Mouse (Mus musculus) midbrain, embryonic 10.5 days (tissue): ENCODE measurements around the gene Rgma. TPM values are rescaled to one million over a fixed set of nuclear protein-coding genes. Genes with fewer than 3 reads are reported as not detected.

ENCODE experiments used
- DNase-seq: peaks from one replicate; pipeline ENCODE4 v3.0.0-alpha.2; 2017; ENCODE audit warnings: low spot score
- H3K27ac ChIP-seq: fragments of 300-500 bp; sonication (generic); replicated peaks from 2 replicates; pipeline ENCODE4 v1.5.1; 2016; ENCODE audit warnings: mild to moderate bottlenecking
- H3K27me3 ChIP-seq: fragments of 300-500 bp; sonication (generic); 2 replicates; pipeline ENCODE4 v1.6.1; 2016; ENCODE audit warnings: low read depth, mild to moderate bottlenecking; ENCODE audit not compliant: poor library complexity, severe bottlenecking
- H3K36me3 ChIP-seq: fragments of 300-500 bp; sonication (generic); 2 replicates; pipeline ENCODE4 v1.6.1; 2016; ENCODE audit warnings: mild to moderate bottlenecking, moderate library complexity
- H3K4me1 ChIP-seq: fragments of 300-500 bp; sonication (generic); 2 replicates; pipeline ENCODE4 v1.6.1; 2016
- H3K4me3 ChIP-seq: fragments of 300-500 bp; sonication (generic); 2 replicates; pipeline ENCODE4 v1.5.1; 2016; ENCODE audit warnings: mild to moderate bottlenecking, moderate library complexity
- H3K9me3 ChIP-seq: fragments of 300-500 bp; sonication (generic); replicated peaks from 2 replicates; pipeline ENCODE4 v1.6.1; 2016; ENCODE audit warnings: mild to moderate bottlenecking
- WGBS: fragments of 180-500 bp; shearing (Covaris S2); methylation state at CpG from one replicate; pipeline ENCODE4 v1.1.7; 2016; 5-methylcytosine and 5-hydroxymethylcytosine counted together
- polyA plus RNA-seq: library from polyadenylated mRNA; unstranded; fragments of >200 nt; fragmentation: Nextera tagmentation; extraction: Ambion mirVana; gene quantifications from 2 replicates; pipeline ENCODE4 v1.2.1, GENCODE M21; 2016

The Rgma gene
- polyA plus RNA-seq, 1 experiment from 2014 or later: 51.2 TPM

DNA sequence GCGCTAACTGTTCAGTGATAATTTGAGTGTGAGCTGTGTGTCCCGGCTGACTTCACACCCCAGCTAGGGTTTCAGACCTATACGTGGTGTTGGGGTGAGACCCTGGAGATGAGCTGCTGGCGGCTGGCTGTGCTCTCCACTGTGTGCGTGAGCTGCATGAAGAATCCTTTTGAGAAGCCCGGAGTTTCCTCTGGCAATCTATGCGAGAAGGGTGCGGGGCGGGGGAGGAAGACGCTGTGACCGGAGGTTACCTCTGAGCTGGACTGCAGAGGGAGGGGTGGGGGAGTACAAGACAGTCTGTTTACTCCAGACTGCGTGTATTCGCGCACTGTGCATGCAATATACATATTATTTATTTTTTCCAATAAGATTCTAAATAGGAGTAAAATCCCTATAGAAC, 582 bp upstream of the Rgma start:
- peak overlapping the region; percentile 97 for H3K4me3 ChIP-seq
- H3K27me3 ChIP-seq: peaks cover 39% of the 10 kb centered on the region
- peak overlapping the region; percentile 99 for H3K27ac ChIP-seq
- DNase-seq: peak; percentile 81
- WGBS: under 1% methylated on average over 14 of the region's 14 CpGs
- peaks cover 23% of the 10 kb centered on the region for H3K36me3 ChIP-seq
- no peaks in the 10 kb centered on the region for H3K9me3 ChIP-seq
- peaks cover 70% of the 10 kb centered on the region for H3K4me1 ChIP-seq

GRCm38 (mm10) chr7:73376101-73377001, 1.0 kb downstream of the Rgma start:
- H3K27me3 ChIP-seq: peaks cover 29% of the 10 kb centered on the region
- peaks cover 82% of the 10 kb centered on the region for H3K4me1 ChIP-seq
- under 1% methylated on average over 39 of the region's 39 CpGs for WGBS

GRCm38 (mm10) chr7:73377307-73377706, 2.0 kb downstream of the Rgma start:
- Histone ChIP-seq H3K9me3 (no peaks in the 10 kb centered on the region), H3K36me3 (peaks cover 48% of the 10 kb centered on the region), H3K27ac (peak overlapping the region; percentile 99), H3K27me3 (peaks cover 20% of the 10 kb centered on the region), H3K4me3 (peak overlapping the region; percentile 97), H3K4me1 (peaks cover 84% of the 10 kb centered on the region)
- peak; percentile 40 for DNase-seq
- 26% methylated on average over 12 of the region's 12 CpGs for WGBS

More at GRCm38 (mm10) chr7:73376101-73377001, 1.0 kb downstream of the Rgma start:
- Histone ChIP-seq H3K4me3 (peak overlapping the region; percentile 97), H3K9me3 (no peaks in the 10 kb centered on the region), H3K27ac (peak overlapping the region; percentile 99), H3K36me3 (peaks cover 38% of the 10 kb centered on the region)
- DNase-seq: peak; percentile 70

DNA sequence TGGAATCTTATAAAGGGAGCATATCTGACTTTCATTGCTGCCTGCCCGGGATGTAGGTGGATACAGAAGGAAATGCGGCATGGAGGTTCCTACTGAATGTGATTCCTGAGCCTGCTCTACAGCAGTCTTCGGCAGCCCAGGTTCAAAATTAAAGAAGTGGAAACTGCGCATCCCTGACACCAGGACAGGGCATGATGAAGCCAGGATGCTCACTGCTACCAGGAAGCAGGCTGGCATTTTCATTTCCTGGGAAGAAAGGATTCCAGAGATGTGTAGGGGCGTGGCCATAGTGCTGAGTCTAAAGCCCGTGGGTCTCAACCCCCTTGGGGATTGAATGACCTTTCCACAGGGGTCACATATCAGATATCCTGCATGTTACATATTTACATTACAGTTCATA, 2.7 kb downstream of the Rgma start:
- DNase-seq: no peak
- Histone ChIP-seq H3K9me3 (no peaks in the 10 kb centered on the region), H3K27me3 (peaks cover 12% of the 10 kb centered on the region), H3K27ac (peak overlapping the region; percentile 99), H3K4me3 (peak overlapping the region; percentile 97), H3K36me3 (peaks cover 55% of the 10 kb centered on the region), H3K4me1 (peaks cover 84% of the 10 kb centered on the region)
- WGBS: 60% methylated on average over 6 of the region's 6 CpGs

GRCm38 (mm10) chr7:73382843-73383242, 7.5 kb downstream of the Rgma start:
- Histone ChIP-seq H3K4me1 (peaks cover 99% of the 10 kb centered on the region), H3K9me3 (no peaks in the 10 kb centered on the region), H3K27ac (no peak overlapping the region), H3K4me3 (peak overlapping the region; percentile 18; the same call in 1 of the 2 replicates), H3K36me3 (peaks cover 92% of the 10 kb centered on the region), H3K27me3 (no peaks in the 10 kb centered on the region)
- 88% methylated on average over 7 of the region's 7 CpGs for WGBS
- DNase-seq: no peak

DNA sequence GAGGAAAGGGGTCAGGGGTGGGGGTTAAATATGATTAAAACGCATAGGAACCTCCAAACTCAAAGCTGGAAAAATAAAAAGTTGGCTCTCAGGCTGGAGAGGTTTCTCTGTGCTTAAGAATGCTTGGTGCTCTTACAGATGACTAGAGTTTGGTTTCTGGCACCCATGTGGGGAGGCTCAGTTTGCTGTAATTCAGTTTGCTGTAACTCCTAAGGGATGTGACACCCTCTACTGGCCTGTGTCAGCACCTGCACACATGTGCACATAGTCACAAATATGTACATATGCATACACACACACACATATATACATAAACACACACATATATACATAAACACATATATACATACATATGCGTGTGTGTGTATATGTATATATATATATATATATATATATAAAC, 13.6 kb downstream of the Rgma start:
- H3K4me3 ChIP-seq: peak overlapping the region; percentile 3; the same call in 1 of the 2 replicates
- H3K36me3 ChIP-seq: peaks cover 72% of the 10 kb centered on the region
- peaks cover 84% of the 10 kb centered on the region for H3K4me1 ChIP-seq
- no peaks in the 10 kb centered on the region; the same call in 1 of the 2 replicates for H3K27me3 ChIP-seq
- no peak for DNase-seq
- no peaks in the 10 kb centered on the region for H3K9me3 ChIP-seq
- H3K27ac ChIP-seq: no peak overlapping the region; the same call in 1 of the 2 replicates
- 62% methylated on average over 2 of the region's 2 CpGs for WGBS

DNA sequence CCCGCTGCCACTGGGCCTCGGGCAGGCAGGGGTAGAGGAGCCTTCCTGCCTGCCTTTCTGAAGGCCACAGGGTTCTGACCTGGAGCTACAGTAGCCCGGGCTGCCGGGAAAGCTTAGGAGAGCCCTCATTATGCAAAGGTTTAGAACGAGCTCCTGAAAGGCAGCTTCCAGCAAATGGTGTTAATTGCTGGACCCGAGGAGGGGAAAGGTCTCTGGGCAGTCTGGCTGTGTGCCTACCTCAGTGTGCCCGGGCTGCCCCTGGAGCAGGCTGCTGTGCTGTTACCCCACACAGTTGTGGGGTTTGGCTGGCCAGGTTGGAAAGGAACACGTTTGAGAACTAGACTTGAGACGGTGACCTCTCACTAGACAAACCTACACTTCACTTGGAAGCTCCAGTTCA, 14.1 kb downstream of the Rgma start:
- H3K4me1 ChIP-seq: peaks cover 84% of the 10 kb centered on the region
- 7% methylated on average over 9 of the region's 9 CpGs for WGBS
- H3K36me3 ChIP-seq: peaks cover 72% of the 10 kb centered on the region
- H3K4me3 ChIP-seq: peak overlapping the region; percentile 87
- no peaks in the 10 kb centered on the region; the same call in 1 of the 2 replicates for H3K27me3 ChIP-seq
- H3K9me3 ChIP-seq: no peaks in the 10 kb centered on the region
- H3K27ac ChIP-seq: peak overlapping the region; percentile 98
- DNase-seq: no peak

DNA sequence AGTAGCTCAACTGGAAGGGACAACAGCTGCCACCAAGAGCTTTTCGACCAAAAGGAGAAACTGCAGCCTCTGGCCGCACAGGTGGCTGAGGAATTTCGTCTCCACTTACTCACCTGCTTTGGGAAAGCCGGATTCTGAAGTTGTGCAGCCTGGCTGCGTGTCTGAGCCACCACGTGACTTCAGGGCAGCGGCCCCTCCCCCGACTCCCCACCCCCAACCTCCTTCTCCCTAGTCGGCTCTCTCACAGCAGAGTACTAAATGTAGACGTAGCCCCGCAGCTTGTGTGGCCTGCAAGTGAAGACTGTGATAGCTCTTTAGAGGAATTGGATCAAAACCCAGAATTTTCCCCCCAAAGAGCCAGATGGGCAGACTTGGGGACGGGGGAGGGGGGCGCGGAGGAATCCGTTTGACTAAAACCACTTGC, 14.6 kb downstream of the Rgma start:
- Histone ChIP-seq H3K9me3 (no peaks in the 10 kb centered on the region; the same call in 1 of the 2 replicates), H3K36me3 (peaks cover 72% of the 10 kb centered on the region), H3K27me3 (no peaks in the 10 kb centered on the region; the same call in 1 of the 2 replicates), H3K27ac (peak overlapping the region; percentile 98), H3K4me3 (peak overlapping the region; percentile 87), H3K4me1 (peaks cover 84% of the 10 kb centered on the region)
- DNase-seq: peak; percentile 75
- WGBS: under 1% methylated on average over 15 of the region's 15 CpGs

DNA sequence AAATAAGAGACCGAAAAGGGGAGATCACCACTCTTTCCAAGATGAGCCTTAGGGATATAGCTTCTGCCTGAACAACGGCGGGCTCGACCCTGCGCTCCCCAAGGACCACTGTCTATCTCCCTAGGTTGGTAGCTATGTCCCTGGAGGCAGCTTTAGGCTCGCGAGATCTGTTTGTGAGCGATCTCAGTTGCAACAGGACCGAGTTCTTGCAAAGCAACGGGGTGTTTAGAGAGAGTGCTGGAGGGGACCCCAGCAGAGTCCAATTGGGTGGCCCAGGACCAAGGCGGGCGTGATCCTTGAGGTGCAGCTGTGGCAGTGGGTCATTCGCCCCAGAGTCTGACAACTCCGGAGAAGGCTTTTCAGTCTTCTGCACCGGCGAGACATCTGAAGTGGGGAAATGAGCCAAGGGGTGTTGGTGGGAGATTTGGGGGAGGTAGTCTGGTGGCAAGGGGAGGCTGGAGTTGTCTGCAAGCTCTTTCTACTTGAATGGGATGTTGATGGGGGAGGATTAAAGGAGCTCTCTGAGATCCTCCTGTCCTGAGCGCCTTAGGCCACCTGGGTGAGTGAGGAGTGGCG, 15.2 kb downstream of the Rgma start:
- H3K27ac ChIP-seq: peak overlapping the region; percentile 98
- no peaks in the 10 kb centered on the region; the same call in 1 of the 2 replicates for H3K27me3 ChIP-seq
- no peaks in the 10 kb centered on the region; the same call in 1 of the 2 replicates for H3K9me3 ChIP-seq
- peaks cover 73% of the 10 kb centered on the region for H3K36me3 ChIP-seq
- WGBS: under 1% methylated on average over 18 of the region's 18 CpGs
- peaks cover 84% of the 10 kb centered on the region for H3K4me1 ChIP-seq
- peak; percentile 63 for DNase-seq
- peak overlapping the region; percentile 87 for H3K4me3 ChIP-seq

GRCm38 (mm10) chr7:73391002-73391517, 15.8 kb downstream of the Rgma start:
- Histone ChIP-seq H3K27ac (peak overlapping the region; percentile 98), H3K4me3 (peak overlapping the region; percentile 87), H3K4me1 (peaks cover 84% of the 10 kb centered on the region), H3K36me3 (peaks cover 75% of the 10 kb centered on the region), H3K9me3 (no peaks in the 10 kb centered on the region; the same call in 1 of the 2 replicates), H3K27me3 (no peaks in the 10 kb centered on the region; the same call in 1 of the 2 replicates)
- peak; percentile 92 for DNase-seq
- under 1% methylated on average over 41 of the region's 42 CpGs for WGBS

GRCm38 (mm10) chr7:73391518-73392321, 16.4 kb downstream of the Rgma start:
- WGBS: under 1% methylated on average over 39 of the region's 39 CpGs
- H3K27ac ChIP-seq: peak overlapping the region; percentile 98
- H3K4me3 ChIP-seq: peak overlapping the region; percentile 87
- H3K4me1 ChIP-seq: peaks cover 84% of the 10 kb centered on the region
- H3K27me3 ChIP-seq: no peaks in the 10 kb centered on the region; the same call in 1 of the 2 replicates
- H3K36me3 ChIP-seq: peaks cover 76% of the 10 kb centered on the region
- H3K9me3 ChIP-seq: no peaks in the 10 kb centered on the region; the same call in 1 of the 2 replicates
- peak; percentile 60 for DNase-seq

DNA sequence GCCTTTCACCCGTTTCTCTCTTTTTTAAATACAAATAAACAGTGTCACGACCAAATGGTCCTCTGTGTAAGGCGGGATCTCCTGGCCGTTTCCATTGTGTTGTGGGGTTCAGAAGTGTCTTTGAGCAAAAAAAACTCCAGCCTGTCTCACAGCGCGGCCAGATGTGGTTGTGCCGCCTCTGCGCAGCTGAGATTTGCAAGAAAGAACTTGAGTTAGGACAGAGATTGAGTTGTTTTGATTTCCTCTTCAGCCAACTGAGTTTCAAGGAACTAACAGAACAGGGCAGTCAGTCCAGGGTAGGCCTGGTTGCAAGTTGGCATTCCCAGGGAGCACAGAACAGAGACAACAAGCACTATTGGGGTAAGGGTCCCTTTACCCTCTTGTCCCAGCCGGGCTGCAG, 17.1 kb downstream of the Rgma start:
- Histone ChIP-seq H3K27ac (peak overlapping the region; percentile 98), H3K9me3 (no peaks in the 10 kb centered on the region; the same call in 1 of the 2 replicates), H3K4me3 (peak overlapping the region; percentile 87), H3K36me3 (peaks cover 76% of the 10 kb centered on the region), H3K27me3 (no peaks in the 10 kb centered on the region; the same call in 1 of the 2 replicates), H3K4me1 (peaks cover 84% of the 10 kb centered on the region)
- under 1% methylated on average over 9 of the region's 9 CpGs for WGBS
- peak; percentile 51 for DNase-seq
